Mouse (Mus musculus): ENCODE results near the gene Nsl1. TPM values are rescaled to one million over a fixed set of nuclear protein-coding genes. Genes with fewer than 3 reads are reported as not detected.

Nsl1 gene
- total RNA-seq, 2 experiments from 2014 or later: 9.9 to 23.1 TPM

DNA sequence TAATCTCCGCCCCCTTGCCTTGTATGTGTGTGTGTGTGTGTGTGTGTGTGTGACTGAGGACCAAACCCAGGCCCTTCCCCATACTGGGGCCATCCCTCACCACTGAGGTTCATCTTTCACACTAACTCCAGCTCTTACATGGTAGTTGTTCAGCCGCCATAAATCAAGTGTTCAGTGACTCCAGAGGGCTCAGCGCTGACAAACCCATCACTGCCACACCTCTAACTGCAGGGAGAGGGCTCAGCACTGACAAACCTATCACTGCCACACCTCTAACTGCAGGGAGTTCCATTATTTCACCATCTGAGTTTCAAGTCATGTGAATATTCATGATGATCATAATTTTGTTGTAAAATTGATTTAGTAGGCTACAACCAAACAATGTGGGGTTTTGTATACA, 9.3 kb upstream of the Nsl1 start:
- no peak for ATAC-seq (replicated peaks; ENCODE audit: poor library complexity)

DNA sequence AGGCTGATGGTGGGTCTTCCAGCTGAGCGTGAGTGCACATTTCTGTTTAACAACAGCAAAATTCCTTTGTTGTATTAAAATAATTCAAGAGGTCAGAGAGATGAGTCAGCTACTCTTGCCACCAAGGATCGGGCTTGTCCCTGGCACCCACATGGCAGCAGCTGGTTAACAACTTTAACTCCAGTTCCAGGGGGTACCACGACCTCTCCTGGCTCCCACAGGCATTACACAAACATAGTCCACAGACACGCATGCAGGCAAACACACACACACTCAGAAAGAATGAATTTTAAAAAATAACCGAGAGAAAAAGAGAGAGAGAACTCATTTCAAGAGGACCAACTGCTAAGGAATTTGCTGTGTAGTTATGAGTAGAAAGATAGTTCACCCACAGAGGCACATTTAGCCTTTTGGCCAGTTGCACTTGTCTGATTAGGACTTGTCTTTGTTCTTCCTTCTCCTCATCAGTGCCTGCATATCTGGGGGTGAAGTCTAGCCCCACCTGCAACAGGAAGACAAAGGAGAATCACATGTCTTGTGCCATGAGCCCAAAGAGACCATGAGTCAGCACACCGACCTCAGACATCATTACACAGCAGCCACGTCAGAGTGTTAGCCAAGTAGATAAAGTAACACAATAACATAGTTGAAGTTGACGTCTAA, 7.8 kb upstream of the Nsl1 start:
- ATAC-seq (replicated peaks; ENCODE audit: poor library complexity): peak; percentile 91

DNA sequence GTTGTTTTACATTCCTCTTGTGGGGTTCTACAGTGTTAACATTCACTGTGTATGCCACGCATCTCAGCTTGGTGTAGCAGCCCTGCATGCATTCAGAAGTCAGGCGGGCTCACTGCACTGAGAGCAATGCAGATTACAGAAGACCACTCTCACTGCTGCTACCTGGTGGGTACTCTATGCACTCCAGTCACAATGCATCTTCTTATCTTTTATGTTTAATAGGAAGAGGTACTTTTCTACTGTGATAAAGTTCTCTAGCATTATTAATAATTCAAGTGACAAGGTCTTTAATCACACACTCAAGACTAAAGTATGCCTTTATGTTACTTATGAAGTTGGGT, 7.3 kb upstream of the Nsl1 start:
- peak; percentile 80 for ATAC-seq (replicated peaks; ENCODE audit: poor library complexity)

DNA sequence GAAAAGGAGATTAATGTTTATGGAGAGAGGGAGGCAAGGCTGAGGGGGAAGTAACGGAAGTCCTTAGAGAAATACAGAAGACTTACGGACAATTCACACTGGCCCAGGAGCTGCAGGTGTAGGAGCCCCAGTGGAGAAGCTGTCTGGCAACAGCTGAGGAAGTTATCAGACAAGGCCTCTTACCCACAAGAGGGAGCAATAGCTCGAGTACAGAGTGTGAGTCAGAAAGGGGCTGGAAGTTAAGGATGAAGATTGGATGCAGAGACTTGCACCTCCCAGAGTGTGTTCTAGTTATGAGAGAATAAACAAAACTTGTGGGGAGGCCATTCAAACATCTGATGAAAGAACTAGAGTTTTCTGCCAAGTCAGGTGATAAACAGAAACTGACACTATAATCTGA, 5.4 kb upstream of the Nsl1 start:
- ATAC-seq (replicated peaks; ENCODE audit: poor library complexity): no peak

DNA sequence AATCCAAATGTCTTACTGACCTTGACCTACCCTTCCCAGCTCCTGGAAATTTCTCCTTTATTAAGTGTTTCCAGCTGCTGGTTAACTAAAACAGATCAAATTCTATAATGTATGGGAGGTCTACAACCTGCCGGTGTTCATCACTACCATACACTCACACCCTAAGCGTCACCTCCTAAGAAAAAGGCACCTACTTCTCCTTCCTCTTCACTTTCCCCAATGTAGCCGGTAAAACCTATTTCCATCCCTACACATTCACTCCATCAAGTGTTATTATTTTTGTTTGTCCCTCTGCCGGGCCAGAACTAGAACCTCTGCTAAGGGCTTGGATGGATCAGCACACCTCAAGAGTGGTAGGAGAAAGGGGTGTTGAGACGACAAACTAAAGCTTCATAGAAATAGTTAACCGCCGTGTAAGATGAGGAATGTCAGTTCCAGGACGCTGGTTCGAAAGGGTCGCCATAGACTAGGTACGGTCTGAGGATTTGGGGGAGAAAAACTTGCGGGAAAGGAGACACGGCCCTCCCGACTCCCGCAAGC, 501 bp upstream of the Nsl1 start:
- peak; percentile 12 for ATAC-seq (replicated peaks; ENCODE audit: poor library complexity)

DNA sequence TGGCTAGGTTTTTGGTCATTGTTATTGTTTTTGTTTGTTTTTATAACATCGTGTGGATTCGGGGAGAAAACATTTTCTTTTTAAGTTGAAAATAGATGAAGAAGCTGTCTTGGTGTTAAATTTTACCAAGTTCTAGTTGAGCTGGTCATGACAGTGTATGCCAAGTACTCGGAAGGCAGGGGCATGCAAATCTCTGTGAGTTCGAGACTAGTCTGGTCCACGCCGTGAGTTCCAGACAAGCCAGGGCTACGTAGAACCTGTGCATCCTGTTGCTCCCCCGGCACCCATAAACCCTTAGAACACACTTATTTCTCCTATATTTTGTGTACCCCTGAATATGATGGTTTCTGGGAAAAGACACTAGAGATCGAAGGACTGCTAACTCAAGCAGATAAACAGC, 888 bp downstream of the Nsl1 start:
- no peak for ATAC-seq (replicated peaks; ENCODE audit: poor library complexity)

DNA sequence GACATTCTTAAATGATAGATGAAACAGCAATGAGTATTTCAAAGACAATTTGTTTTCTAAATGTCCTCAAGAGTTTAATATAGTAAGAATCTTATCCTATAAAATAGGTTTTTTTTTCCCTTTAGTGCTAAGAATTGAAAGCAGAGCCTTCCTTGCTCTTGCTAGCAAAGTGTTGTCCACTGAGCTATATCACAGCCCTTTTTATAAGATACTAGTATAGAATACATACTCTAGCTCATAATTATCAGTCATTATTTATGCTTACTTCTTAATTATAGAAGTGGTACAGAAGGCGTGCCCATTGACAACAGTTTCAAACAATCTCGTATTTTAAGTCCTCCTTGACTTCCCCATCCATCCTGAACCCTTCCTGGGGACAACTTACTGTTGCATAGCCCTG, 1.7 kb downstream of the Nsl1 start:
- no peak for ATAC-seq (replicated peaks; ENCODE audit: poor library complexity)

DNA sequence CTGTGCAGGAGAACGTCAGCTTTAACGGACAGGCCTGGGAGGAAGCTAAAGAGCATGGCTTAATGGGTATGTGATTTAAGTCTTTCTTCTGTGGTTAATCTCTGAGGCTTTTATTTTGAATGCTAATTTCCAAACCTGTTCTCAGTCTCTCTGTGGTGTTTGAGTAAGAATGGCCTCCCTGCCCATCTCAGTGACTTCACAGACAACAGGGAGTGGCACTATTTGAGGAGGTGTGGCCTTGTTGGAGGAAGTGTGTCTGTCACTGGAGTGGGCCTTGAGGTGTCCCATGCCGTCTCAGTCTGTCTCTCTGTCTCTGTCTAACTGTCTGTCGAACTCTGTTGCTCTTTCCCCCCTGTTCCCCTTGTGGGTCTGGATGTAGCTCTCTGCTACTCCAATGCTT, 2.4 kb downstream of the Nsl1 start:
- peak; percentile 24; the same call in 1 of the 2 replicates for ATAC-seq (replicated peaks; ENCODE audit: poor library complexity)

DNA sequence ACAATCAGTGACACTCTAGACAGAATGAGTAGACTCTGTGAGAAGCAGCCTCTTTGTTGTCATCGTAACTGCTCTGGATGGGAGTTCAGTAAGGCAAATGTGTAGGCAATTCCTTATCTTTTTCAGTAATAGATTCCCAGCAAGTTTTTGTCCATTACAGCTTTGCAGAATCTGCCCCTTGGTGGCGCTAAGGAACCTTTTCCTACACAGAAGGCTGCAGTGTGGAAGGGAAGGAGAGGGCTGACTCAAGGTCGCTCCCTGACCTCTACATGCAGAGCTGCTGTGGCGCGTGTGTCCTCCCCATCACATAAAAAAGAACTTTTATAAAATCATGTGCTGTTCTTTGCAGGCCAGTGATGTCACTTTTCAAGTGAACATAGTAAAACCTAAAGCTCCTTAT, 5.6 kb downstream of the Nsl1 start:
- peak; percentile 42; the same call in 1 of the 2 replicates for ATAC-seq (replicated peaks; ENCODE audit: poor library complexity)

DNA sequence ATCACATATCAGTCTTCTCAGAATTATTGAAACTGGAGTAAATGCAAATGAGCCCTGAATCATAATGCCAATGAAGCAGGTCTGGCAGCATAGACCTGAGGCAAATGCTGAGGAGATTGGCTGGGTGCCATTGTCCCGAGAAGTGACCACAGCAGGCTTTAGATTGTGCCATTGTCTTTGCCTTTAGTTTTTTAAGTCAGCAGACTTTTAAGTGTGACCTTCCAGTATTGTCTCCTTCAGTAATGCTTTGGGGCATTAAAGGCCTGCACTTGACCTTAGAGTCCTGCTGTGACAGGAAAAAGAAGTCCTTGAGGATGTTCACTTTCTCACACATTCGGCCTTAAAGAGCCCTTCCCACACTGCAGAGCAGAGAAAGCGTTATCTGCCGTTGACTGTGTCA, 7.4 kb downstream of the Nsl1 start:
- no peak for ATAC-seq (replicated peaks; ENCODE audit: poor library complexity)

DNA sequence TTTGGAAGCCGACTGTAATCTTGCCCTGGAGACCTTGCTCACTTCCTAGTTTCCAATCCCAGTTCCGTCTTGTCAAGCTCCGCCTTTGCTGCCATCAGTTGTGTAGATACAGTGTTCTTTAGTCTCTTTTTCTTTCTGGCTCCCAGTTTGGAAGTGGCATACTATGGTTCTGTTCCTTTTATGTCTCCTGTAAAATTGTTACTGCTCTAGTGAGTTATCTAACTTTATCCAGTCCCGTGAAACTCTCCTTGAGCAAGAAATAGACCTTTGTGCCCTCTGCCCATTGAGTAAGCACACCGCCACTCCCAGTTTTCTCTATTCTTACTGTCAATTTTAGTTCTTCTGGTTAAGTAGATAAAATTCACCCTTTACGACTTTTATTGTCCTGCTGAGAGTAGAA, 8.8 kb downstream of the Nsl1 start:
- no peak for ATAC-seq (replicated peaks; ENCODE audit: poor library complexity)

DNA sequence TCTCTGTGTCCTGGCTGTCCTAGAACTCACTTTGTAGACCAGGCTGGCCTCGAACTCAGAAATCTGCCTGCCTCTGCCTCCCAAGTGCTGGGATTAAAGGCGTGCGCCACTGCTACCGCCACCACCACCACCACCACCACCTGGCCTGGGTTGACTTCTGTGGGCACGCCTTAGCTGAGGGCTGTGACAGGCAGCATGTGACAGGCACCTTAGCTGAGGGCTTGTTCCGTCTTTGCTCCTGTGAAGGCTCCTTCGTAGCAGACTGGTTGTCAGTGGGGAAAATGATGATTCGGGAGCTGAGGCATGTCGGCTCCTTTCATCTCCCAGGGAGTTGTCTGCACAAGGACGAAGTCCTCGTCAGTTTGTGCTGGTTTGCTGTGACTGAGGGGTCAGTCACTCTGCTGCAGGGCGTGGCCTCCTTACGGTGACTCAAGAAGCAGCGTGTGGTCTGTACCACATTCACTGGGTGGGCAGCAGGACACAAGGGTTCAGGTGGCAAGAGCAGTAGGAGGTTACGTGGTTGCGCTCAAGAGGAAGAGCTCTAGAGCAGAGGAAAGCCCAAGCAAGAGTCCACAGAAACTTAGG, 9.6 kb downstream of the Nsl1 start:
- ATAC-seq (replicated peaks; ENCODE audit: poor library complexity): no peak

DNA sequence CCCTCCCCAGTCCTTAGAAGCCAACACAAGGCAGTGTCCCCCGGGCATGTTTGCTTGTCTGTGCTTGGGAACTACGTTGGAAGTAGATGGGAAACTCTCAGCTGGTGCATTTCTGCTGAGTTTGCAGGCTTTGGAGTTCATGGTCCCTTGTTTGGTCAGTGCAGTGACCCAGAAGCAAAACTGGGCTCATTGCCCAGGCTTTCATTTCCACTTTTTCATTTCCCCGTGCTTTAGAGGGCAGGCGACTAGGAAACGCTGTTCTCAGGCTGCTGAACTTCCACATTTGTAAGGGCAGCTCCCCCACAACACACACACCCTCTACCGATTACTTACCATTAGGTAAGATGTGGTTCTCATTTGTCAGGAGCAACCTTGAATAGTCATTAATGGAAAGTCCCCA, 10.2 kb downstream of the Nsl1 start:
- ATAC-seq (replicated peaks; ENCODE audit: poor library complexity): peak; percentile 74

DNA sequence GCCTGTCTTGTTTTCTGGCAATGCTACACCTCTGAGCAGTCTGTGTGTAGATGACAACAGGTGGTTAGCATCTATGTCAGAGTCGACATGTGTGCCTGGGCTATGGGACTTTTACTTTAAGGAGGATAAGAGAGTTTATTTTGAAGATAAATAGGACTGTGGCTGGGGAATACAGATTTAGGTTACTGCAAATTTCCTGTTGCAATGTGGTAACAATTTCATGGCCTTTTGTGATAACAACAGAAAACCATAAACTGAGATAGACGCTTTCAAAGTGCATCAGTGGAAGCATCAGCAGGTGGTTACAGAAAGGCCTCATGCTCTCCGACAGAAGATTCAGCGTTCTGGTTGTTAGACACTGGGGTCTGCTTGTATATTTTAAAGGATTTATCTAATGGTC, 10.7 kb downstream of the Nsl1 start:
- ATAC-seq (replicated peaks; ENCODE audit: poor library complexity): peak; percentile 17; the same call in 1 of the 2 replicates

DNA sequence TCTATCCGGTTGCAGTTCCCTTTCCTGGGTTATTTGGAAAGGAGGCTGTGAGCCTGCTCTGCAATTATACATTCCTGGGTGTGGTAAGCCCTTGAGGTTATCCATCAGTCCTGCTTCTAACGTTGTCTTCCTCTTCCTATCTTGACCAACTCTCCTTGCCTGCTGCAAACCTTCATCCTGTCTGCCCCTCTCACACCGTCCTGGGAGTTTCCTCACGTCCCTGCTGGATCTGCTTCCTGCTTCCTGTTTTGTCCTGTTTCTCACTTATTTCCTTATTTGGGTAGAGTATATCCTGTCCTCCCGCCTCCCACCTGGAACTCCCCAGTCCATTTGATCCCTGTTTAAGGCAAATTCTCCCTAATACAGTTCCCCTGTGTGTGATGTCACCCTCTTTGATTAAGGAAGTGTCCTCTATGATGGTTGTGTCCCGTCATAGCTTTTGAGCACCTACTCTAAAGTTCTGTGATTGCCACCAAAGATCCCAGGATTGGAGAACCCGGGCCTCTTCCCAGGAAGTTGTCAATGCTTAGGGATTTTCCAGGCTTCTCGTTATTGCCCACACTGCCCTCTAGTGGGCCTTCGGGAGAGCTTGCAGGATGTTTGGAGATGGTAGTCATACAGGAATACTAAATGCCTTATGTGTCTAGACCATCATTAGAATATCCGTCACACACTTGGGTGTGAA, 12.5 kb downstream of the Nsl1 start:
- ATAC-seq (replicated peaks; ENCODE audit: poor library complexity): peak; percentile 56

DNA sequence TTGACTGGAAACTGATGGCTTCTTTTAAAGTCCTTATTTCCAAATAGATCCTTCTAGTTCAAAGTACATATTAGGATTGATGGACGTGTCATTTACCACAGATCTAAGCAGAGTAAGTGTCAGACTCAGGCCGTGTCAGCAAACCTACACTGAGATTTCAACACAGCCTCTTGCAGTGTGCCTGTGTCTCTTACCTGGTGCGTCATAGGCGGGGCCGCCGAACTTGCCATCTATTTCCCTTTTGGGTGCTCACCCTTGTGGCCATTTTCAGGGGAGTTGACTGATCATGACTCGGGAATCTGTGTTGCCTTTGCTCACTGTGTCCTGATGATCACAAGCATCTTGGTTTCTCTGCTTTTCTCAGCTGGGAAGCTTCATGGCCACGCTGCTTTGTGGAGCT, 20.4 kb downstream of the Nsl1 start:
- no peak for ATAC-seq (replicated peaks; ENCODE audit: poor library complexity)

DNA sequence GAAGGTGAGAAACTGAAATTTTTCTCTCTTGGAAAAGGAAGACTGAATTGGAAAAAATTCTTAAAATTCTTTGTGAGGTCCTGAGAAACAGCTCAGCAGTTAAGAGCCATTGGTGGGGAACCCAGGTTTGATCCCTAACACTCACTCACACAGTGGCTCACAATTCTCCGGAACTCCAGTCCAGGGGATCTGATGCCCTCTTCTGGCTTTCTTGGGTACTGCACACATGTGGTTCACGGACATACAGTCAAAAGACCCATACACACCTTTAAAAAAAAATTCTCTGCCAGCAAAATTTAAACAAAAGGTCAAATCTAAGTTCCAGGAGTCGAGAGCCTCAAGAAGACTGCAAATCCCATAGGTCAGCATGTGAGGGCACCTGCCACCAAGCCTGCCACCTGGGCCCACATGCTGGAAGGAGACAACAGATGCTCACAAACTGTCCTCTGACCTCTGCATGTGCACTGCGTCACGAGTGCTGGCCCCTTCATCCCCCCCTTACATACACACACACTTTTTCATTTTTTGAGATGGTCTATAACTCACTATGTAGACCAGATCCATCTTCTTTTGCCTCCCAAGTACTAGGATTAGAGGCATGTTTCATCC, 22.2 kb downstream of the Nsl1 start:
- peak; percentile 41 for ATAC-seq (replicated peaks; ENCODE audit: poor library complexity)

DNA sequence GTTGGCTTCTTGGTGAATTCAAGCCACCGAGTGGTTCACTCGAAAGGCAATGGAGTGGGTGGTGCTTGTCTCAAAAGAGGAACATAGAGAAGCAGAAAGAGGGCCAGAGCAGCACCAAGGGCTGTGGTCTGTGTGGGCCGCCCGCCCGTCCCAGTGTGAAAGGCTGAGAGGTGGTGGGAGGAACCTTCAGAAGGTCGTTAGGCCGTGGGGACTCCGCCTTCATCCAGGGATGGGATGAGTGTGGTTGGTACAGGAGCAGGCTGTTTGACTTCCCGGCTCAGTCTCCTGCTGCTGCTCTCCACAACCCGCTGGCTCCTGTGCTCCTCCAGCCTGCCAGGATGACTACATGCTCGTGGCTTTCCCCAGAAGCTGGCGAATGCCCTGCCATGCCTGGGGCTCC, 22.8 kb downstream of the Nsl1 start:
- peak; percentile 82 for ATAC-seq (replicated peaks; ENCODE audit: poor library complexity)

DNA sequence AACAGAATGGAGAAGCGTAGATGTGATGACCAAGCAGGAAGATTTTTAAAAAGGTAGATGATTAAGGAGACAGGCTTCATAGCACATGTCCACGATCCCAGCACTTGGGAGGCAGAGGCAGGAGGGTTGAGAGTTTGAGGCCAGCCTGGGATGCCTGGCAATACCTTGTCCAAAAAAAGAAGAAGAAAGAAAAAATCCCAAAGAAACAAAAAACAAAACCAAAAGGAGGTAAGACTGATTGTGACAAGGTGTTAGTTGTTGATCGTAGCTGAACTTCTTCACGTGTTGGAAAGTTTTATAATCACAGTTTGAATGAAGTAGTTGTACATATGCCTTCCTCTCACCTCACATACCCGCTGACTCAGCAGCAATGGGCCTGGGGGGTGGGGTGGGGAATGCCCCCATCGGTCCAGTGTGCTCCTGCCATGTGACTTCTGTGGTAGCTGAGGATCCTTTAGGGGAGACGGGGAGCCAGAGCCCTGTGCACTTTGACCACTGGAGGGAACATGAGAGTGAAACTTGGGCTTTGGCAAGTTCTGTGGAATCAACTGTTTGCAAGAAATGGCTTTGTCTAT, 23.6 kb downstream of the Nsl1 start:
- ATAC-seq (replicated peaks; ENCODE audit: poor library complexity): 0 out of 2 replicates have a peak, but pooled peaks have one; percentile 7

DNA sequence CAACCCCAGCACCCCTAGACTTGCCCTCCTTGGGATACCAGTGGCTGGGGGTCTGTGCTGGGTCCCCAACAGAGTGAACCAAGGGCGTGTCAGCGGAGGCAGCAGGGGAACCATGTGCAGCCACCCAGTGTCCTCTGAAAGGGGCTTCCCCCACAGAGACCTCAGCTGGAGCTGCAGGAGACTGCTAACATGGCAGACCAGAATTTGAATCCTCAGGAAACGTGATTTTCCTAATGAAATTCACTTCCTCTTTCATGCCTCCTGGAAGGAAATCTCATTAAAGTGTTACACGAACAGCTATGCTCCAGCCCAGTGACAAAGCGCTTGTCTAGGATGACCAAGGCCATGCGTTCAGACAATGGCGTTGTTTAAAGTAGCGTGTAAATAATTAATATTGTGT, 24.1 kb downstream of the Nsl1 start:
- ATAC-seq (replicated peaks; ENCODE audit: poor library complexity): 0 out of 2 replicates have a peak, but pooled peaks have one; percentile 4

DNA sequence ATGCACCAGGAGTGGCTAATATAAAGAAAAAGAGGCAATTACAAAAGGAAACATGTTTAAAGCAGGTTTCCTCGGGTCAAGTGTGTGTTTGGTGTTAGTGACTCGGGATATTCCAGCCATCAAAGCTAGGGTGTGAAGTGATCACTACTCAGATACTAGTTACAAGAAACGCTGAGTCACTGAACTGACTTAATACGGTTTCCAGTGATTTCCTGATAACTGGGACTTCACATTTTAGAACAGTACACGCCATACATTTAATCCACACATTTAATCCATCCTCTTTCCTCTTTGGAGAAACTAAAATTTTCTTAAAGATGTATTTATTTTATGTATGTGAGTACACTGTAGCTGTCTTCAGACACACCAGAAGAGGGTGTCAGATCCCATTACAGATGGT, 25.1 kb downstream of the Nsl1 start:
- no peak for ATAC-seq (replicated peaks; ENCODE audit: poor library complexity)
